Mouse (Mus musculus) naive thymus-derived CD4-positive, alpha-beta T cell, adult 2 months (primary cell): ENCODE measurements around the gene Gm3854.
"Not testable (repeated sequence)": the region's sequence is repeated elsewhere in the genome, so short reads cannot be mapped to it uniquely, and the experiment has no call there.

Experiments
- DNase-seq: peaks from one replicate; pipeline ENCODE4 v3.0.0-alpha.2; 2011; ENCODE audit warnings: low read depth

The Gm3854 gene

GRCm38 (mm10) chr7:6343501-6344071 is at the start of gene Gm3854:
TSS of gene Gm3854 (plus strand) at chr7:6343759.
- DNase-seq: peak; percentile 55

- not testable (repeated sequence) for DNase-seq
Measured at GRCm38 (mm10) chr7:6300796-6301195, 42.8 kb upstream of the Gm3854 start.

GRCm38 (mm10) chr7:6330458-6331232 is 12.9 kb upstream of the Gm3854 start:
- peak; percentile 14 for DNase-seq

- DNase-seq: peak; percentile 74
Measured at GRCm38 (mm10) chr7:6331233-6331956, 12.2 kb upstream of the Gm3854 start, which contains the start of gene Zfp583. TSS of gene Zfp583 (minus strand) at chr7:6331285.

GRCm38 (mm10) chr7:6339865-6340264 is 3.7 kb upstream of the Gm3854 start:
- DNase-seq: no peak

GRCm38 (mm10) chr7:6344124-6344523 is 565 bp downstream of the Gm3854 start:
- no peak for DNase-seq

GRCm38 (mm10) chr7:6358121-6358520 is 14.6 kb downstream of the Gm3854 start:
- DNase-seq: no peak

- DNase-seq: peak; percentile 87
Measured at GRCm38 (mm10) chr7:6358937-6359590, 15.5 kb downstream of the Gm3854 start.

GRCm38 (mm10) chr7:6360477-6361060 is 17.0 kb downstream of the Gm3854 start:
- DNase-seq: no peak

- no peak for DNase-seq
Measured at GRCm38 (mm10) chr7:6361756-6362155, 18.2 kb downstream of the Gm3854 start.

GRCm38 (mm10) chr7:6362268-6363046 is 18.9 kb downstream of the Gm3854 start:
- peak; percentile 99 for DNase-seq

GRCm38 (mm10) chr7:6363047-6363488 is 19.5 kb downstream of the Gm3854 start, which contains the start of gene Zfp78:
TSS of gene Zfp78 (plus strand) at chr7:6363280.
- peak; percentile 97 for DNase-seq

GRCm38 (mm10) chr7:6364761-6365160 is 21.2 kb downstream of the Gm3854 start:
- DNase-seq: peak; percentile 14

- DNase-seq: no peak
Measured at GRCm38 (mm10) chr7:6367185-6367584, 23.6 kb downstream of the Gm3854 start.

GRCm38 (mm10) chr7:6368146-6368545 is 24.6 kb downstream of the Gm3854 start:
- not testable (repeated sequence) for DNase-seq

GRCm38 (mm10) chr7:6369460-6369859 is 25.9 kb downstream of the Gm3854 start:
- no peak for DNase-seq

GRCm38 (mm10) chr7:6372993-6373392 is 29.4 kb downstream of the Gm3854 start:
- DNase-seq: no peak

GRCm38 (mm10) chr7:6378441-6378840 is 34.9 kb downstream of the Gm3854 start:
- DNase-seq: no peak

- DNase-seq: no peak
Measured at GRCm38 (mm10) chr7:6381431-6381830, 37.9 kb downstream of the Gm3854 start.

GRCm38 (mm10) chr7:6383044-6383455 is 39.5 kb downstream of the Gm3854 start, which contains the start of gene Zfp28:
TSS of gene Zfp28 (plus strand) at chr7:6383295.
- peak; percentile 91 for DNase-seq

GRCm38 (mm10) chr7:6384011-6384410 is 40.5 kb downstream of the Gm3854 start:
- no peak for DNase-seq
